Mouse (Mus musculus) left cerebral cortex, postnatal 25 days (tissue): ENCODE results near the gene Pla2g2c. TPM values are rescaled to one million over a fixed set of nuclear protein-coding genes. Genes with fewer than 3 reads are reported as not detected.

ENCODE experiments used
- DNase-seq, 2 experiments: peaks; one replicate each; pipeline ENCODE4 v3.0.0; 2022; ENCODE audit warnings: low spot score in 2 of 2, mixed read lengths in 1 of 2
- intact Hi-C: fragments of 180-260 bp; cut with DNase I; formaldehyde crosslinking; loops from one replicate; pipeline ENCODE4 v1.15.1; 2025
- total RNA-seq, 2 experiments: library from RNA; stranded (reverse); gene quantifications; 2 replicates each; pipeline ENCODE4 v1.2.3; 2021

Gene Pla2g2c
- total RNA-seq, 2 experiments from 2014 or later: 0.25 TPM; not detected in 1

- no peak for DNase-seq
- intact Hi-C loops: no loop called here
Observed at GRCm38 (mm10) chr4:138704169-138704568, 20.4 kb upstream of the Pla2g2c start.

GRCm38 (mm10) chr4:138706620-138707019 is 18.0 kb upstream of the Pla2g2c start:
- no peak for DNase-seq
- intact Hi-C loops: no loop called here

DNA sequence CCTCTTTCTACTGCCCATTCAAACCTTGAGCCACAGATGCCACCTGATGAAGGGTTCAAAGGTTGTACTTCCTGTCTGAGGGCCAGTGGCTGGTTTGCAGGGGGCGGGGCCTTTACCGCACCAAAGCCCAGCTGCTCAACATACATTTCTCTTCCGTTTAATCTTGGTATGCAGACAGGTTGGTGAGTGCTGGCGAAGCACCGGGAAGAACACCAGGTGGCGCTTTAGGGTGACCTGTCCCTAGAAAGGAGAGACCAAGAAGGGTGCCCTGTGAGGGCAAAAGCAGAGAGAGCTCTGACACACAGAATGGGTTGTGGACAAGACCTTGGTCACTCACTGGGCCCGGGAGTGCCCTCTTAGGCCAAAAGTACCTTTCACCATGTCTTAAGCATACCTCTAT is 16.0 kb upstream of the Pla2g2c start:
- intact Hi-C loops: loop anchor here (1.0 to 2.0 kb wide), 2 partner anchors 84 to 143 kb away; no protein-coding TSS in a partner anchor
- DNase-seq: peak in 1 of 2 experiments; percentile 59

DNA sequence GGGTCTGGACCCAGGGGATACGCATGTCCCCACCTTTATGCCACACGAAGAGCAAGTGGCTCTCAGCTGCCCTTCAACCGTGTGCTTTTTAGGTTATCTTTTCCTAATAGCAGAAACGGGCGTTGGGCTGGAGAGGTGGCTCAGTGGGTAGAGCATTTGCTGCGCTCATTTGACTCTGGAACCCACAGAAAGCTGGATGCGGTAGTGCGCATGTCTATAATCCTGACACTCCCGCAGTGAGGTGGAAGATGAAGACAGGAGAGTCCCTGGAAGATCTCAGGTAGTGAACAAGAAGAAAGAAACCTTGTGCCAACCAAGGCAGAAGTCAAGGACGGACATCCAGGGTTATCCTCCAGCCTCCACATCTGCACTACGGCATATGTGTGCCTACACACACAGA is 15.3 kb upstream of the Pla2g2c start:
- intact Hi-C loops: loop anchor here (2.0 kb wide), 1 partner anchor 84 kb away; no protein-coding TSS in a partner anchor

DNA sequence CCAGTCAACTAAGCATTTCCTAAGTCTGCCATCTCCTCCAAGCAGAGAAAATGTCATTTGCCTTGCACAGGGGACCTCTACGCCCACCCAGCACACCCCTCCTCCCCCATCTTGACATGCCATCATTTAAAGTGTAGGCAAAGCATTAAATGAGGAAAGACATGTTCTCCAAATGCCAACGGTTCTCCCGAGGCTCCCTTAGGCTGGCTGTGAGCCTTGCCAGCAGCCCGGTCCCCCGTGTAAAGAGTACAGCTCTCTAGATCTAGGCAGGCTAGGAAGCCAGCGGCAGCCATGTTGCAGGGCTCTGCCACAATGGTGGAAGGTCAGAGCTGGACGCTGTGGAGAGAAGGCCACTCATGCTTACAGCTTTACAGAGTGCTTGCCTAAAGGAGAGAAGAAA is 14.6 kb upstream of the Pla2g2c start:
- no peak for DNase-seq
- intact Hi-C loops: loop anchor here (2.0 kb wide), 1 partner anchor 83 kb away; no protein-coding TSS in a partner anchor

More for the DNA sequence above, 15.3 kb upstream of the Pla2g2c start:
- DNase-seq: no peak

- DNase-seq: no peak
- intact Hi-C loops: no loop called here
Observed at GRCm38 (mm10) chr4:138710633-138711032, 14.0 kb upstream of the Pla2g2c start.

- no peak for DNase-seq
- intact Hi-C loops: no loop called here
Observed at GRCm38 (mm10) chr4:138711051-138711820, 13.4 kb upstream of the Pla2g2c start.

DNA sequence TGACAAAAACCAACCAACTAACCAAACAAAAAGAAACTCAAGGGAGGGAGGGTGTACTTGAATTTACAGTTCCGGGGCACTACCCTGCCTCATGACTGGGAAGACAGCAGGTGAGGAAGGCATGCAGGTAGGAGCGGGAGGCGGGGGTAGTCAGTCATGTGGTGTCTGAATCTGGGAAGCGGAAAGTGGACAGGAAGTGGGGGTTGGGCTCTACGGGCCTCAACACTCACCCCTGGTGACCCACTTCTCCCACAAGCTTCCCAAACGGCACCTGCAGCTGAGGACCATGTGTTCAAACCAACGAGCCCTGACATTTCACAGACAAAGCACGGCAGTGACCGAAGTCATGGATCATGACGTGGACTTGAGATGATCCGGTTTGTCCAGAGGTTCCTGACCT is 12.5 kb upstream of the Pla2g2c start:
- no peak for DNase-seq
- intact Hi-C loops: no loop called here

GRCm38 (mm10) chr4:138712621-138713020 is 12.0 kb upstream of the Pla2g2c start:
- no peak for DNase-seq
- intact Hi-C loops: no loop called here

- intact Hi-C loops: no loop called here
- DNase-seq: no peak
Observed at GRCm38 (mm10) chr4:138714186-138714585, 10.4 kb upstream of the Pla2g2c start.

- intact Hi-C loops: no loop called here
- DNase-seq: no peak
Observed at GRCm38 (mm10) chr4:138716697-138717096, 7.9 kb upstream of the Pla2g2c start.

- DNase-seq: peak in 1 of 2 experiments; percentile 73
- intact Hi-C loops: no loop called here
Observed at GRCm38 (mm10) chr4:138718586-138719263, 5.9 kb upstream of the Pla2g2c start.

DNA sequence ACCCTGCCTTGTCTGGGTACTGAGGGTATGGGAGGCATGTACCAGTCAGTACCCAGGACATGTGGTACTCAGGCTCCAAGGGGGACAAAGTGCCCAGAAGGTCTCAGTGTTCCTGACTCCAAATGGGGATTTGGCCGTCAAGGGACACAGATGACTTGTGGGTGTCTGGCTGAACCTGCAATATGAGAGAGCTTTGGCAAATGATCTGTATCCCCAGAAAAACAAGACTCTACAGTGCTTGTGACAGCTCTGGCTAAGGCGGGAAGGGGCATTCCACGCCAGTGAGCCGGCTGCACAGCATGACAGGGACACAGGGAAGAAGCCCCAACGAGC is 5.4 kb upstream of the Pla2g2c start:
- intact Hi-C loops: no loop called here
- DNase-seq: peak in 1 of 2 experiments; percentile 44

DNA sequence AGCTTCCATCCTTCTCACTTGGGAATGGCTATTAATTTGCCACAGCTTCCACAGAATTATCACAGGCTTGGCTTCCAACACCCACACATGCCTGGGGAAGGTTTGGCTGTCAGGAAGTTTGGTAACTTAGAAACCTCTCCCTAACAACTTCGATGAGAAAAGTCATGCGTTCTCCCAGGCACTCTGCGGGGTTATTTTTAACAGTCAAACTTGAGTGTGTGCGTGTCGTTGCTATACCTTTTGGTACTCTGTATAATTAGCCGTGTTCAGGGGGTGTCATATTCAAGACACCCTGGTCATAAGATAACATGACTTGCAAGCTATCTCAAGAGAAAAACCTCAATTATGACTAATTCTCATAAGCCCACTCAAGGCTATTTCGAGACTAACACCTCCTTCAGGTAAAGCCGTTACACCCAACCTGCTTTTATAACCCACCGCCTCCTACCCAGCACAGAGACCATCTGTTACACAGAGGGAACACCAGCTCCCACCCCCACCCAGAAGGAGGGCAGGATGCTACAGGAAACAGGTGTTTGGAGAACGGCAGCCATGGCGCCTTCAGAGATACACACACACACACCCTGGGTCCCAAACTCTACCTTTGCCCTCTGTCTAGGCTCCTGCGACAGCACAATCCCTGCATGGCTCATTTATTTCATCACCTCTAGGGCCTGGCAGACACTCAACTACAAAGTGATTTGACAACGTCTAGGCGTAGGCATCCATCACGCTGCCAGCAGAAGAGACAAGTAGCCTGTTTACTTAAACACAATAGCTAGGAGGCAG is 905 bp upstream of the Pla2g2c start:
- peak; percentile 80 to 97 for DNase-seq

DNA sequence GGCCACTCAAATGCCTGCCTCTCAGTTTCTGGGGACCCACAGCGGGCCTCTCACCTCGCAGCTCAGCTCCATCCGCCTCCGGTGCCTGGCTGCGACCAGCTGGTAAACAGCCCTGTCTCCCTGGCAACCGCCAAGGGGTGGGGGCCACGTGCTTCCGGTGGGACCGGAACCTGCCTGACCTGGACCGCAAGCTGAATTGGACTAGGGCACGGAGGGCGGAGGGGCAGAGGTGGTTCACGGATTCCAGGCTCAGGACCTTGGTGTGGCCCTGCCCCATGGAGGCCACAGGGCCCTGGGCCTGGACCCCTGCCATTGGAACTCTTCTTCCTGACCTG is 502 bp downstream of the Pla2g2c start:
- DNase-seq: peak in 1 of 2 experiments; percentile 62
- intact Hi-C loops: loop anchor here (2.0 kb wide), 1 partner anchor 64 kb away; no protein-coding TSS in a partner anchor

More for the DNA sequence above, 905 bp upstream of the Pla2g2c start:
- intact Hi-C loops: loop anchor here (1.0 to 2.0 kb wide), 4 partner anchors 31 to 219 kb away; no protein-coding TSS in a partner anchor

DNA sequence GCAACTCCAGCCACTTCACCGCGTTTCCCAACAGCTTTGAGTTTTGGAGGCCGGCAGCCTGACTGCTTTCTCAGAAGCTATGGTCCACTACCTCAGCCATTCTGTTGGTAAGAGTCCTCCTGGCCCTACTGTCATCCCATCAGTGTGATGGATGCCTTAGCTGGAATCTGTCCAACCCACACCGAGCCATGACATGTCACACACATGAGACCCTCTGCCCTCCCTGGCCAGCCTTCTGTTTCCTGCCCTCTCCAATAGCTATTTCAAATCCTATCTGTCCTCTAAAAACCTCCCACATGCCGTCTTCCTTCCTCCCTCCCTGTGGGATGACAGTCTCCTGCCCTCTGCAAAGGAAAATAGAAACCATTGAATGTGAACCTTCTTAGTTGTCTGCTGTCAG is 1.2 kb downstream of the Pla2g2c start:
- DNase-seq: peak in 1 of 2 experiments; percentile 35
- intact Hi-C loops: loop anchor here (2.0 kb wide), 1 partner anchor 65 kb away; no protein-coding TSS in a partner anchor

DNA sequence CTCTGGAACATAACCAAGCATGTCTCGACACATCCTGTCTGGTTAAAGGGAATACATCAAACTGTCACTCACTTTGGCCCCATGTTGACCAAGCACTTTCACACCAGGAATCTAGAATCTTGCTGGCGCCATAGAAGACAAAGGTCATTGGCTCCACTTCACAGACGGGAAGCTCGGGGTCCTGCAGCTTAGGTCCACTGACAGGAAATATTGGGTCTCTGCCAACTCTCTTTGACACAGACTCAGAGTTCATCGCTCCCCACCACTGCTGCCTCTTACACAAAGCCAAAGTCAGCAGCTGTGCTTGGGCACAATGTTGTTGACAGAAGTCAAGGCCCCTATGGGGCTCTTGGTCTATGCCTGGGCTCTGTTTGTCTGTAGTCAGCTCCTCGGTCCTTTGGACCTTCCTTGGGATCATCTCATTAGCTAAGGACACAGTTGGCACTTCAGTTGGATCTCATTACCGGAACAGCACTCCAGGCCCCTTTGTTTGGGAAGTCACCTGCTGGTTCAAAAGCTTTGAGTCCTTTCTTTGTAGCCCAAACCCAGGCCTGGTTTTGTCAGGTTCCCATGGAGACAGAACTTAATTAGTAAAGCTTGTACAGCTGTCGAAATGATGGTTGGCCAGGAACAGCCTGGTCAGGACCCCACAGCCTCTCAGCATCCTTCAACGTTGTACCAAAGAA is 4.6 kb downstream of the Pla2g2c start:
- intact Hi-C loops: no loop called here
- no peak for DNase-seq

DNA sequence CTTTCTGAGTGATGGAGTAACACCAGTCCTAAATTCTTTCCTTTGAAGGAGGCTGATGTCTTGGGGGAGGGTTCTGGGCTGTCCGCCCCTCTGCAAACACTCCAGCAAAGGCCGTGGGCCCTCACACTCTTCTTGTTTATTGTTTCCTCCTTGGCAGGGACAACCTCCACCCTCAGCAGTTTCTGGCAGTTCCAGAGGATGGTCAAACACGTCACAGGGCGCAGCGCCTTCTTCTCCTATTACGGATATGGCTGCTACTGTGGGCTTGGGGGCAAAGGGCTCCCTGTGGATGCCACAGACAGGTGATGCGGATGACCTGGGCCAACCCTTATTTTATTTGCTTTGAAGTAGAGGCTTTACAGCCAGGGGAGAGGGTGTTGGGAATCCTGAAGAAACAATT is 9.5 kb downstream of the Pla2g2c start:
- intact Hi-C loops: no loop called here
- no peak for DNase-seq

DNA sequence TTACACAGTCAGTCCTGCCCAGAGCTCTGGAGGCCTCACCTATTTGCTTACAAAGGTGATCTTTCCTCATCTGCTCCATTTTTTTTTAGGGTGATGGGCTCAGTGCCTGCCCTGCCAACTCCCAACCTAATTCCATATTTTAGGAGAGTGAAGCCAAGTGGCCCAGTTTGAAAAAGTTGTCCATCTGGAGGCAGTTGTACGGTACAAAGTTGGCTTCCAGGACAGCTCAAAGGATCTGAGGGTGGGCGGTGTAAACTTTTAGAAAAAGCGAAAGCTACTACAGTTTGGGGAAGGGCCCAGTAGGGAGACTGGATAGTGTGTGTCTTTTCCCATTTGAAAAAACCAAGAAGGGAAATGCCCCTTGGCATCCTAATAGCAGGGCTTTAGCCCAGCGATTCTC is 10.3 kb downstream of the Pla2g2c start:
- intact Hi-C loops: no loop called here
- peak in 1 of 2 experiments; percentile 78 for DNase-seq

DNA sequence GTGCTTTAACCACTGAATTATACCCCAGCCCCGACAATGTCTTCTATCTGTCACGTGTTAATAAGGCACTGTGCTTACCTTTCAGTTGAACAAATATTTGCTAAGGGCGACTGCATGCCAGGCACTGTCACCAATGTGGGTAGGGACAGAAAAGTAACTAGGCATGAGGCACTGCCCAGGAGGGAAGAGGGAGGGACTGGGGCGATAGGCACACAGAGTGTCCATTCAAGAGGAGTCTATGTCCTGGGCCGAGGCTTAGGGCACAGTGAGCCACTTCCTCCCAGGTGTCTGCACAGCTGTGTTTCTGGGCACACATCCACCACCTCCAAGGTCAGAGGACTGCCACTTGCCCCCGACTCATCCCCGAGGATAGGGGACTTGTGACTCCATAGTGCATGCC is 12.4 kb downstream of the Pla2g2c start, which contains the start of gene Ubxn10:
Ubxn10 (minus strand) TSS at position 137 of the 400 bp plus-strand sequence.
- intact Hi-C loops: no loop called here
- DNase-seq: no peak
